Mouse (Mus musculus) heart, adult 11 months (tissue): Measurements from ENCODE around the gene Aldh8a1.

ENCODE experiments used
- DNase-seq: peaks from one replicate; pipeline ENCODE4 v3.0.0; 2022

Aldh8a1 gene

GRCm38 (mm10) chr10:21376682-21377473, at the start of gene Aldh8a1:
Gene Aldh8a1, plus strand, starts transcription at chr10:21377291.
- no peak for DNase-seq

- DNase-seq = no peak
These were observed 49.4 kb upstream of the Aldh8a1 start for GRCm38 (mm10) chr10:21327605-21328135.

GRCm38 (mm10) chr10:21334349-21335105, 42.6 kb upstream of the Aldh8a1 start:
- DNase-seq = peak; percentile 94

GRCm38 (mm10) chr10:21335534-21335933, 41.6 kb upstream of the Aldh8a1 start:
- no peak for DNase-seq

- no peak for DNase-seq
These were observed 39.9 kb upstream of the Aldh8a1 start for GRCm38 (mm10) chr10:21337191-21337590.

GRCm38 (mm10) chr10:21341706-21342105, 35.4 kb upstream of the Aldh8a1 start:
- peak; percentile 81 for DNase-seq

GRCm38 (mm10) chr10:21342331-21343005, 34.6 kb upstream of the Aldh8a1 start:
- DNase-seq = peak; percentile 44

GRCm38 (mm10) chr10:21347332-21347731, 29.8 kb upstream of the Aldh8a1 start:
- no peak for DNase-seq

- peak; percentile 55 for DNase-seq
These were observed 27.6 kb upstream of the Aldh8a1 start for GRCm38 (mm10) chr10:21349449-21349848.

GRCm38 (mm10) chr10:21349946-21350345, 27.1 kb upstream of the Aldh8a1 start:
- no peak for DNase-seq

- DNase-seq = peak; percentile 79
These were observed 26.3 kb upstream of the Aldh8a1 start for GRCm38 (mm10) chr10:21350531-21351515.

- peak; percentile 59 for DNase-seq
These were observed 25.3 kb upstream of the Aldh8a1 start for GRCm38 (mm10) chr10:21351766-21352165.

GRCm38 (mm10) chr10:21353890-21354289, 23.2 kb upstream of the Aldh8a1 start:
- peak; percentile 49 for DNase-seq

- DNase-seq = peak; percentile 55
These were observed 22.6 kb upstream of the Aldh8a1 start for GRCm38 (mm10) chr10:21354506-21354905.

GRCm38 (mm10) chr10:21357986-21358385, 19.1 kb upstream of the Aldh8a1 start:
- peak; percentile 73 for DNase-seq

- DNase-seq = peak; percentile 64
These were observed 18.0 kb upstream of the Aldh8a1 start for GRCm38 (mm10) chr10:21359086-21359485.

GRCm38 (mm10) chr10:21361871-21362270, 15.2 kb upstream of the Aldh8a1 start:
- DNase-seq = peak; percentile 68

- peak; percentile 46 for DNase-seq
These were observed 13.8 kb upstream of the Aldh8a1 start for GRCm38 (mm10) chr10:21363297-21363696.

GRCm38 (mm10) chr10:21364946-21365345, 12.1 kb upstream of the Aldh8a1 start:
- peak; percentile 59 for DNase-seq

- DNase-seq = peak; percentile 64
These were observed 11.2 kb upstream of the Aldh8a1 start for GRCm38 (mm10) chr10:21365897-21366296.

- DNase-seq = no peak
These were observed 10.6 kb upstream of the Aldh8a1 start for GRCm38 (mm10) chr10:21366471-21366870.

- peak; percentile 78 for DNase-seq
These were observed 9.6 kb upstream of the Aldh8a1 start for GRCm38 (mm10) chr10:21367481-21367880.
